Mouse (Mus musculus) granulocyte monocyte progenitor cell, adult 5-6 weeks (primary cell): ENCODE measurements around the gene Cadm2. TPM values are rescaled to one million over a fixed set of nuclear protein-coding genes. Genes with fewer than 3 reads are reported as not detected.

Experiments used
- ATAC-seq: replicated peaks from 2 replicates; pipeline ENCODE4 v1.8.0; 2016; ENCODE audit warnings: mild to moderate bottlenecking, moderate TSS enrichment, inconsistent platforms; ENCODE audit not compliant: poor library complexity, severe bottlenecking
- total RNA-seq, 2 experiments: library from RNA; stranded (forward) in 1 of 2; stranded (reverse) in 1 of 2; fragments of 200-712, 200-1000 nt in 1 of 2; fragments of >200 nt in 1 of 2; fragmentation: Nextera tagmentation in 1 of 2; gene quantifications; 2 replicates each; pipeline ENCODE4 v1.2.3; 2014 to 2017

Cadm2 gene
- total RNA-seq, 2 experiments from 2014 or later: not detected

DNA sequence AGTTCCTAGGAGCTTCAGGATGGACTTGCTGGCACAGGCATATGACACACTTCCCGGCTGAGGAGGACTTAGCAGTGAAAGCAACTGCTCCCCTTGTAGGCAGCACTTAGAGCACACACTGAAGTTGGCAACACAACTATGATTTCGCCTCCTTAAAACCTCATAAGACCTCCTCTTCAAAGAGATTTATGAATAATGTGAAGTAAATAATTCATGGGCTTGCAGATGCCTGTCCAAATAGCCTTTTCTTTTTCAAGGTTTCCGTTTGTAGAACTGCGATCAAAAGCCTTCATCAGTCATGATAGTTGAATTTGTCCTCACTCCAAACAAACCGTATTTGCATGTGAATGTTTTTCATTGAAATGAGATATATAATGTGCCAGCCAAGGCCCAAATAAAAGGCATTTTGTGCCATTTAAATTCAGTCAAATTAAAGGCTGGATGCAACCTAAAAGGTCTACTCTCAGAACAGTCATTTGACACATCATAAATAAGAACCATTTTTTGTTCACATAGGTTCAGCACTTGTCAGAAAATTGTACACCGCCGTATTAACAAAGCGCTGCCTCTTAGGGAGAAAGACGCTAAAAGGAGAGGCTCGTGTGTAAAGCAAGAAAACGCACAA lies 651.1 kb downstream of the Cadm2 start:
- ATAC-seq: no peak

DNA sequence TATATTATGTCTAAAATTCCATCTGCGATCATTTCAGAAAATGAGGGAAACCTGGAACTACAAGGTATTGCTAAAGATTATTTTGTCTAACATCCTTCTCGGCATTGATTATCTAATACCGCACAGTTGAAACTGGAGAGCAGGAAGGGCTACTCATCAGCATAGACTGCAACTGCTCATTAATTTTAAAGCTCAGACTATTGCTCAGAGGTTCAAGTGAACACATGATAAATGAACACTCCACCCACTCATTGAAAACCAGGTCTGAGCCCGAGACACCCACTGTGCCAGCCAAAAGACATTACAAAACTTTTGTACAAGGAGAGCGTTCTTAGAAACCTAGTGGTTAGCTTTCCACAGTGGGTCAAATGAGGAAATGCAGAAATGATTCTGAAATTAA lies 652.4 kb downstream of the Cadm2 start:
- no peak for ATAC-seq

DNA sequence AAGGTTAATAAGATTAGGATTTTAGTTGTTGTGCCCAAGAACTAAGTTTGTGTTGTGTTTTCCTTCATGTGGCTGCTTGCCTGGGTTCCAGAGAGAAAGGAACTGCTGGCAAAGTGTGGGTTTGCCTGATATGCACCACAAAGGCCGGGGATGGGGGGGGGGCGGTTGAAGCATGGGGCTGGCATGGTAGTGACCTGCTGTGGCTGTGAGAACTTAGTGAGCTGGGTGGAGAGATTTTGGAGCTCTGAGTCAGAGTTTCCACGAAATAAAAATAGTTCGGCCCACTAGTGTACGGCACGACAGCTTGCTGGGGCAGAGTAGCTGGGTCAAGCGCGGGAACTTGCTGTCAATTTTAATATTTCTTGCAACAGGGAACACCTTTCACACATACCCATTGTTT lies 653.0 kb downstream of the Cadm2 start:
- no peak for ATAC-seq

DNA sequence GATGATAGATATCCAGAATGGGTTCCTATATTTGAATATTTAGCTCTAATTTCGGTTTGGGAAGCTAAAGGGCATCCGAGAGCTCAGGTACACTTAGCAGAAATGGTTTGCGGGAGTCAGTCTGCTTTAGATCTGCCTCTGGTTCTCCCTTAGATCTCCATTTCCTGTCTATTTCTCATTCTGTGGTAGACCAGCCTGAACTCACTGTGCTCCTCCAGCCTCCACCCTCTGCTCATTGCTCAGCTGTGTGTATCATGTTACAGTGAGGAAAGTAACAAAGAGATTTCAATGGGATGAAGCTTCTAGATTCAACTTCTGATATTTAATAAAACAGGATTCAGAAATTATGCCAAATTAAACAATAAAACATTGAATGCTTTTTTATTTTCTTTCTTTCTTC lies 661.6 kb downstream of the Cadm2 start:
- ATAC-seq: no peak

DNA sequence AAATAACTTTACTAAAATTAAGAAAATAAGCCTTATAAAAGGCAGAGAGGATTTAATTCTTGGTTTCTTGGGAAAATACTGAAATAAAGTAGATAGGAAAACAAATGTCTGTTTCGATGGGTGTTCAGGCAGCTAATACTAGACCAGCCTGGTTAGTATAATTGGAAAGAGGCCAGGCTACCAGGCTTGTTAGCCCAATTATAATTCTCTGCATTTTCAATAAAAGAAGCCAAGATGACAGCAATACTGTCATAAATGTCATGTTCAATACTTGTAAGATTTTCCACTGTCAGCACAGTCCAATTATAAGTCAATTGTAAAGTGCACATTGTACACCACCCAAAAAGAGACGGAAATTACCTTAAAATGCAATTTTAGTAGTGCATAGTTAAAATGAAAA lies 664.8 kb downstream of the Cadm2 start:
- no peak for ATAC-seq

DNA sequence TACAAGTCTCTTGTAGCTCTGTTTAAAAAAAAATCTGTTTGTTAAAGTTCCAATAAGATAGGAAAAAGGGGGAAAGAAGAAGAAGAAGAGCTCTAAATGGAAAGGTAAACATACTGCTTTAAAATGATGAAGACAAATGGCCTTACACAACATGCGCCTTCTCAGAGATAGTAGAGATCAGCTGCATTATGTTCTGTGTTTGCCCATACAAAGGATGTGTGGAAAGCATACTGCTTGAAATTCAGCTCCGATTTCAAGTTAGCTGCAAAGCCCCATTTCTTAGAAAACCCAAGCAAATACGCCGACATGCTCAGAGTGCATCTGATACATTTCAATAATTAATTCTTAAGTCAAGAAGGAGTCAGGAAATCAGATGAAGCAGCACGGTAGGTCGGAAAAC lies 684.4 kb downstream of the Cadm2 start:
- no peak for ATAC-seq

DNA sequence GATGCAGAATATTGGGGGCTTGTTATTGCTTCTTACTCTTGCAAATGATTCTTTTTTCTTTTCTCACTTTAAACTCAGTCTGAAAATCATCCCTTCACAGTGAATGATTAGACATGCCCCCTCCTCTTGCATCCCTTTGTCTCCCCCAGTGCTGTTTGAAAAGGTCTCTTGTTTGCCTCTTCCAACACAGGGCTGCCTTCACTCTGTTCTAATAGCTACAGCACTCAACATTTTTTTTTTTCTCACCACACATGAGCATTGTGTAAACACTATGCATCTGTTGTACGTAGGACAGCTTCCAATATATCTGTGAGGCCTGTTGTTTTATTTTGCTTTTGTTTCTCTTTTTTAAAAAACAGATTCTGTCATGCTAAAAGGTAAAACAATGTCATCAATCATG lies 695.2 kb downstream of the Cadm2 start:
- no peak for ATAC-seq

DNA sequence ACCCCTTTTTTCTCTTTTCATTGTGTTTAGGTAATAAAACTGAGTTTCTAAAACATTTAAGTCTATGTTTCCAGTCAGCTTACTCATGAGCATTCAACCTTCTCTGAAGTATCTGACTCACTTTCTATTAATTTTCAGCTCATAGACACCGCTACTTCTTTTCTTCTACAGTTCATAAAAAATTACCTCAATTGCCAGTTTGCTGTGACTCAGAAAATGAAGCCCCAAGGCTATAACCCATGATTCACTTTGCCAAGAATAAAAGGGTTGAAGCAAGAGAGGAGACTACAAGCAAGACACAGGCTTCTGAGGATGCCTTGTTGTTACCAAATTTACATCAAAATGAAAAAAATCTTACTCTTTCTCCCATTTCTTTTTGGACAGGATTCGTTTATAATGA lies 698.0 kb downstream of the Cadm2 start:
- ATAC-seq: no peak

DNA sequence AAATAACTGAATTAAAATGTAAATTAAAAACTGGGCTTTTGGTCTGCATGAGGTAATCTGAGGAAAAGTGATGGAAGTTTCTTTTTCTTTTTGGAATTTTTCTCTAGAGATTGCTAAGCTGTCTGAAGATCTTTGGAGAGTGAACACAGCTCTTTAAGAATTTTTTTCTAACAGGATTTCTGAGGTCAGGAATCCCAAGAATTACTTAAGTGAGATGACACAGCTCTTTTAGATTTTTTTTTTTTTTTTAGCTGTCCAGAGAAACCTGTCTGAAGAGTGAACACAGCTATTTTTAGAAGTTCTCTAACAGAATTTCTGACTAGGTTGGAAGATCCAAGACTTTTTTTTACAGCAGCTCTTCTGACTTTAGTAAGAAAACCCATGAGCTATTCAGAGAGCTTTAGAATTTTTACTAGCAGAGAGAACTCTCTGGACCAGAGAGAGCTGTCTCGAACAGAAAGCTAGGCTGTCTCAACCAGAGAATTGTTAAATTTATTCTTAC lies 699.2 kb downstream of the Cadm2 start:
- no peak for ATAC-seq

DNA sequence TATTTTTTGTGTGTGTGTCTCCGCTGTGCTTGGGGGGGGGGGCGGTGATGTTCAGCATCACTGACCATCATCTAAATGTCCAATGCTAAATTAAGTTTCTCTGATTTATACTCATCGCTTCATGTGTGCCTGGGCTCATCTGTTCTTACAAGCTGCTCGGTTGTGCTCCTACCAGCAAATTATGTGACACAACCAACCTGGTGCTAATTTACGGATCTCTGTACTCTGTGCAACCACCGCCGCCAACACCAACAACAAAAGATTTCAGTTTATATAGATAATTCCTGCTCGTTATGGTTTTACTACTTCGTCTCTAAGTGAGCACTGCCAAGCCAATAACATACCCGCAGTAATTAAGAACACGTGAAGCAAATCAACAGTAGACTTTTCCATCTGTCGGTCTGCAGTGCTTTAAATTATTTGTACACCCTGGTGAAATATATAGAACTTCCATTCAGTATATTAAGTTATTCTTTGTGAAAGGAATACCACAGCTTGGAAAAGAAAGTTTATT lies 700.8 kb downstream of the Cadm2 start:
- no peak for ATAC-seq

DNA sequence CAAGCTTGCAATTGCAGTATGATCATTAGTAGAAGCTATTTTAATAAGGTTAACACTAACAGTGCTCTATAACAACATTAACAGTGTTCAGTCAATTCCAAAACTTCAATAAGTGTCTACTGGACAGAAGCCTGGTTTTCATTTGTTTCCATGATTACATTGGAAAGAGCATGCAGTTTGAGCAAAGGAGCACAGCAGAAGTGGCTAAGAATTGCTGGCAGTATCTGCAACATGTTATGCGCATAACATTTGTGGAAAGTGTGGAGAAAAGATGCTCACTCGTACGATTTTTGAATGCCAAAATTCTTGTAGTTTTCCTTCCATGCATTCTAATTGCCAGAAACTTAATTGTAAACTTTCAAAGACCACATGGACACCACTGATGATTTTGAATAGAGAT lies 718.9 kb downstream of the Cadm2 start:
- no peak for ATAC-seq

DNA sequence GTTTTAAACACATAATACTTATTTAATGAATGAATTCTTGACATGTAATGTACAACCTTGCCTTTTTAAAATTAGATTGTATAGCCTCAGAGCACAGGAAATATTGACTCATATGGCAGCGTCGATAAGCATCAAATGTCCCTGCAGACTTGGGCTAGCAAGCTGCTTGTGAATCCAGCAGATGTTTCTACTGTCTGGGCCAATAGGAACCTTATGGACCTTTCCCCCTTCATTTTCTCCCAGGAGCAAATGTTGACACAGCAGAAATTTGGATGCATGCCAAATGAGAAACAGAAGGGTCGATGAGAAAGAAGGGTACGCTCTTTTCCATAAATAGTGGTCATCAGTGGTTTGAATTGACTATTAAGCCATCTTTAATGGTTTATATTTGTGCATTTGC lies 720.0 kb downstream of the Cadm2 start:
- ATAC-seq: no peak

DNA sequence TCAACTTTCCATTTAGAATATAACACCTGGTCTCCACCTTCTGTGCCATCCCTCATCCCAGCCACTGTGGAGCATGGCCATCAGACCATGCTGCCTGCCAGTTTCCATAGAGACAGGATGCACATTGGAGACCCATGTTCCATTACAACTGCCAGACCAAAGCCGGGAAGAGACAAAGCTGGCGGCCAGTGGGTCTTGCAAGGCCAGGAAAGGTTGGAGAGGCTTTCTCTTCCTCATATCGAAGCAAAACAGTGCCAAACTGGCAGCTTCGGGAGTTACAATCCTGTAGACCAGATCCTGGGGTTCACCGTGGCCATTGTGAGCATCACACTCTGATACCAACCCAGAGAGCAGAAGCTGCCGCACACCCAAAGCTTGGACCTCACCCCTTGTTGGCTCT lies 728.3 kb downstream of the Cadm2 start:
- no peak for ATAC-seq

DNA sequence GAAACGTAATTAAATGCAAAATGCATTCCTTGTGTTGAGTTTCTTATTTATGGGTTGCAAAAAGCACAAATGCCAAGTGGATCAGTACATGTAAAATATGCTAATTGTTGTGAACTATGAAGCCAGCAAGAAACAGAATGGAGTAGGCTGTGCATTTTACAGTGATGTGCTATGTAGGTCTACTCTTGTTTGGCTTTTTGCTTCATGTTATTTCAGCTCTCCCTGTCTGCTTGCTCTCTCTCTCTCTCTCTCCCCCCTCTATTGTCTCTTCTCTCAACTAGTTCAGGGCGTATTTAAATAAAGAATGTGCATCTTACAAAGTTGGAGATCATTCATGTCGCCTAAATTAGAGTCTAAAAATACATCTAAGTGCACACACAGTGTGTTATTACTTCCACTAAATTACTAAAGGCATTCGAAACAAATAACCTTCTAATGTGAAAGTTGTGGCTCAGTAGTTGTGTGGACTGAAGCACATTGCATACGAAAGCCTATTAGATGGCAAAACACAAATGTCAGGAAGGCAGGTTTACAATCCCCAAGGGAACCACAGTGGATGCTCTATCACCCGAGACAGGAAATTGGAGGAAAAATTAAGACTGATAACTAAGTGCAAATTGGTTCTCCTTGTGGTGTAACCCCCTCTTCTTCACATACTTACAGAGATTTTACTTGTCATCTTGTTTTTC lies 729.0 kb downstream of the Cadm2 start:
- ATAC-seq: no peak

DNA sequence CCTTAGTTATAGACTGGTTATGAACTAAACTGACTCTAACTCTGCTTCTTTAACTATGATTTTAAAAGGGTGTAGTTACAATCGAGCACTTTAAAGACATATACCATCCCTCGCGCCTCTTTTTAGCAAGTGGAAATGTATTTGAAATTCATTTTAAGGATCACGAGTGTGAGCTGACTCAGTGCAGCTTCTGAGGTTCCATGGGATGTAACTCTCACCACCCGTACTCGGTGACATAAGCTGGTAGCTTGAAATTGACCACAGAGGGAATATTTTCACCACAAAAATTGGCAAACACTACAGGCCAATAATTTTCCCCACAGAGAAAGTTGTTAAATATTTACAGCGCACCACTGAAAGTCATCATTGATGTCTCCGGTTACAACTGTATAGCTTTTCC lies 730.8 kb downstream of the Cadm2 start:
- no peak for ATAC-seq

DNA sequence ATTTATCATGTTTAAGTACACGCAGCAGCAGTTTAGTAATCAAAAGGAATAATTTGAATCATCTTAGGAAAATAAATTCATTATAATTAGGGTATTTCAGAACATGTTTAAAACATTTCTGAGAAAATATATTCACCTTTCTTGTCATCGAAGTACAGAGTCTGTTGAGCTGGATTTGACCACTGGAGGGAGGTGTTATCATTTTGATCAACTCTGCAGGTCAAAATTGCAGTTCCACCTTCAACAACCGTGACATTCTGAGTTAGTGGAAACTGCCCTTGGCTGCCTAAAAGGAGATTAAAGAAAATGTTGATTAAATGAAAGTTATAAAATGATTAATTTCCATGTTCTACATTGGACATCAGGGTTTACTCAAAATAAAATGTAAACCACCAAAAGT lies 738.1 kb downstream of the Cadm2 start:
- no peak for ATAC-seq

DNA sequence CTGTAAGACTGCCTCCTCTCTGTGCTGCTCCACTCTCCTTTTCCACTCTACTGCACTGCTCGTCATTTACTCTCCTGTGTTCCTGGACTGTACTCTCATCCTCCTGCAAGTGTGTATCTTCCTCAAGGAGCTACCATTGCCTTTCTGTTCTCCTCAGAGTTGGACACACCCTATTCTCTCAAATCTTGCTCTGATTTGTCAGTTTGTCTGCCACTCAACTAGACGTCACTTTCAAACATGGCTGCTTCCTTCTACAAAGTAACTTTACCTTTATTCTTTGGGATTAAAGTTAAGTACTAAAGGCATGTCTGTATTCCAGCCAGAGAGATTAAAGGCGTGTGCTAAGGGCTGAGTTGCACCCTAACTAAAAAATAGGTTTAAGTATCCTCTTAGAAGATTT lies 749.5 kb downstream of the Cadm2 start:
- no peak for ATAC-seq

DNA sequence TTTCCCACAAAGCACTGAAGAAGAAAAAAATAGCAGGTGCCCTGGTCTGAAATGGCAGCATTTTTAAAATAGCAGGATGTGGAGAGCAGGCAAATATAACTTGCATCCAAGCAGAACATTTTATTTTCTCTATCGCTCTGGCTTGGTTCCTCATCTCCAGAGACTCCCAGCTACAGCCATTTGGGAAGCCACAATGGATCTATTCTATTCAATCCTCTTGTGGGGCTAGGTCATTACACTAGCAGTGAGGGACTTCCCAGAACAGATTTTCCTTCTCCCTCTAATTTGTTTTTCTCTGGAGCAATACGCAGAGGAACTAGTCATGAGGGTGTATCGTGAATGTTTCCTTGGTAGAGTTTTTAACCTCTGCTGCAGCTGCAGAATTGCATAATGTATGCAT lies 769.7 kb downstream of the Cadm2 start:
- ATAC-seq: no peak

DNA sequence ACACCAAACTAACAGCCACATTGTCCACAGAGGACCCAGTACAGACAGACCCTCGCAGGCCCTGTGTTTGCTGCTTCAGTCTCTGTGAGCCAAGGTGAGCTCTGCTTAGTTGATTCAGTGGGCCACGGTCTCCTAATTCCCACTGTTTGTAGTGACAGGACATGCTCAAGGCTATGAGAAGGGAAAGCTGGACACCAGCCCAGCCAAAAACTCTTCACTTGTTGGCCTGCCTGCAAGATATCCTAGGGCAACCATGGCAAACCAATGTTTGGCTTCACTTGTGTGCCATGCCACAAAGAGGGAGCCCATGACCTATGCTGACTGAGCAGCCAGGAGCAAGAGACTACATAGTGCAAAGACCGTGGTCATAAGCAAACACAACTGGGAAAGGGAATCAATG lies 795.8 kb downstream of the Cadm2 start:
- no peak for ATAC-seq

DNA sequence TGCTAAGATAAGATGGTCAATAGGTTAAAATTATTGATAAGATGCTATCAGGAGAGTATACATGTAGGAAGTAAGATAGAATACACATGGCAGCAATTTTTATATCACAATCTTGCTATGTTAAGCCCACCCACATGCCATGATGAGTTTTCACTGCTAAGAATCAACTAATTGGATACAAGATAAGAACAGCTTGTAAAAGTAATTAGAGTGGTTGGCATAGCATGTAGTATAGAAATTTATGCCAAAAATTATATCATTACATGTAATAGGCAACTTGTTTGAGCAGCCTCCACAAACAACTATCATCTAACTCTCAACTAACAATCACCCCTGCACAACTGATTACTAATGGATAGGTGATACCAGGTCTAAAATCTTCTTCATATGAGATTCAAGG lies 809.2 kb downstream of the Cadm2 start:
- ATAC-seq: no peak

DNA sequence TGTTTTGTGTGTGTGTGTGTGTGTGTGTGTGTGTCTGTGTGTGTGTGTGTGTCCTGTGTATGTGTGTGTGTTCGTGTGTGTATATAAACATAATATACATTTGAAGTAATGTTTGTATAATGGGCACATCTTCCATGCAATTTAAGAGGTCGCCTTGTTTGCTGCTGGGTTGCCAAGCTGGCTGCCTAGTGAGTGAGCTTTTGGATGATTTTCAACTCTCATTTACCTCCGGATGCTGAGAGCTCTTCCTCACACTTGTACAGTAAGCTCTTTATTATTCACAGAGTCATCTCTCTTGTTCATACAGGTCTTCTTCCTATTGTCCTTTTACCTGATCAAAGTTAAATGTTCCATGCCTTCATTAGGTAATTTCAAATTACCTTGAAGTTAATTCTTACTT lies 822.5 kb downstream of the Cadm2 start:
- ATAC-seq: no peak

DNA sequence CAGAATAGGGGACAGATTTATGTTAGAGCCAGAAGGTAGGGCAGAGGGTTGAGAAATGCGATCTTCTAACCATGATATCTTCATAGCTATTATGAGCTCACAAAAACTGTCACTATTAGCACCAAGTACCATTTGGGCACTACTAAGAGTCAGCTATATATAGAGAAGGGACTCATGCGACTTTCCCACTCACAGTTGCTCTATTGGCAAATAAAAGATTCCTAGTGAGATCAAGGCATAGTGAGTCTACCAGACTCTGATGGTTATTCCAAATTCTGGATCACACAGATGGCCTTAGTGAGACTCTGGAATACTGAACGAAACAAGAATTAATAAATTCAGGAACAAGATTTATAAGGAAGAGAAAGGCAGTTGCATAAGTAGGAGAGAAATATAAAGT lies 827.6 kb downstream of the Cadm2 start:
- no peak for ATAC-seq
